Mouse (Mus musculus) limb, embryonic 14.5 days (tissue): ENCODE measurements around the gene Atf7. TPM values are rescaled to one million over a fixed set of nuclear protein-coding genes. Genes with fewer than 3 reads are reported as not detected.

Experiments
- ATAC-seq: fragments of 200-750 bp; cut with Nextera tagmentation; 2 replicates; pipeline ENCODE4 v1.8.0; 2017; ENCODE audit warnings: low read depth, moderate number of reproducible peaks, moderate TSS enrichment; ENCODE audit not compliant: low FRiP score
- DNase-seq: peaks from one replicate; pipeline ENCODE4 v3.0.0-alpha.2; 2015; ENCODE audit warnings: low spot score
- H3K27ac ChIP-seq: fragments of 300-500 bp; sonication (generic); replicated peaks from 2 replicates; pipeline ENCODE4 v1.5.1; 2014; ENCODE audit warnings: low read depth, mild to moderate bottlenecking, low read length, moderate library complexity, mixed read lengths
- H3K27me3 ChIP-seq: fragments of 300-500 bp; sonication (generic); 2 replicates; pipeline ENCODE4 v1.6.1; 2014; ENCODE audit warnings: low read length, mixed read lengths; ENCODE audit not compliant: control insufficient read depth, insufficient read depth
- H3K36me3 ChIP-seq: fragments of 300-500 bp; sonication (generic); 2 replicates; pipeline ENCODE4 v1.6.1; 2014; ENCODE audit warnings: mild to moderate bottlenecking, low read length, moderate library complexity, mixed read lengths; ENCODE audit not compliant: control insufficient read depth, insufficient read depth
- H3K4me1 ChIP-seq: fragments of 300-500 bp; sonication (generic); 2 replicates; pipeline ENCODE4 v1.6.1; 2014; ENCODE audit warnings: antibody characterized with exemption, low read length, mixed read lengths; ENCODE audit not compliant: control insufficient read depth, insufficient read depth
- H3K4me2 ChIP-seq: fragments of 300-500 bp; sonication (generic); replicated peaks from 2 replicates; pipeline ENCODE4 v1.6.1; 2014; ENCODE audit warnings: low read depth, mild to moderate bottlenecking, low read length, moderate library complexity; ENCODE audit not compliant: severe bottlenecking
- H3K4me3 ChIP-seq: fragments of 300-500 bp; sonication (generic); replicated peaks from 2 replicates; pipeline ENCODE4 v1.5.1; 2014; ENCODE audit warnings: low read length
- H3K9ac ChIP-seq: fragments of 300-500 bp; sonication (generic); 2 replicates; pipeline ENCODE4 v1.6.1; 2014; ENCODE audit warnings: mild to moderate bottlenecking, low read depth, low read length, moderate library complexity; ENCODE audit not compliant: severe bottlenecking
- H3K9me3 ChIP-seq: fragments of 300-500 bp; sonication (generic); 2 replicates; pipeline ENCODE4 v1.6.1; 2016; ENCODE audit warnings: low read length; ENCODE audit not compliant: control insufficient read depth
- POLR2A ChIP-seq: fragments of 200-500 bp; IDR thresholded peaks from 2 replicates; pipeline ENCODE4 v1.8.0; 2012; ENCODE audit warnings: inconsistent platforms, mild to moderate bottlenecking, moderate library complexity, borderline replicate concordance; ENCODE audit not compliant: insufficient read depth, insufficient read length; ENCODE audit errors: extremely low read depth
- WGBS: fragments of 180-500 bp; shearing (Covaris S2); extraction: QIAGEN DNeasy Blood & Tissue Kit; methylation state at CpG from one replicate; pipeline ENCODE4 v1.1.7; 2014; 5-methylcytosine and 5-hydroxymethylcytosine counted together
- polyA plus RNA-seq, 2 experiments: library from polyadenylated mRNA; depleted of rRNA in 1 of 2; stranded (reverse) in 1 of 2; unstranded in 1 of 2; fragments of >200 nt; fragmentation: Nextera tagmentation in 1 of 2; extraction: Ambion mirVana in 1 of 2; gene quantifications; 2 replicates each; pipeline versions ENCODE4 v1.2.1 to v1.2.3; 2012 to 2014

Gene Atf7
- polyA plus RNA-seq, 2 experiments, result 50.7 to 110 TPM

DNA sequence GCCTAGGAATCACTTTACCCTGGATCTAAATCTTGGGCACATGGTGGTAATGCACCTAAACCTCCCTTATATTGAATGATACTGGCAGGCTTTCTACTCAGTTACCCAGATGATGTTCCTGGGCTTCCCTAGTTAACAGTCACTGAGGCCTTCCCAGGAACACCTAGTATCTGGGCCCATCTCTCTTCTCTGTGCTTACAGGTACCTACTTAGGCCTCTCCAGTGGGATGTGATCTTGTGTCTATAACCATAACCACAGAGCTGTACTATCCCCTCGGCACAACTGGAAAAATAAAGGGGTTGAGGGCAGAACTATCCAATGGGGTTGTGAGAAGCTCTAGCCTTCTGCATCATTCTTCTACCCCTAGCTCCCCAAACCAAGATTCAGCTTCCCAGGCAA lies 118.4 kb downstream of the Atf7 start:
- H3K4me2 ChIP-seq, result no peak overlapping the region
- H3K9me3 ChIP-seq, result no peaks in the 10 kb centered on the region
- 93% methylated on average over 1 of the region's 1 CpGs for WGBS
- H3K4me1 ChIP-seq, result peaks cover 17% of the 10 kb centered on the region
- no peak for TF ChIP-seq POLR2A
- no peak for DNase-seq
- H3K27me3 ChIP-seq, result no peaks in the 10 kb centered on the region
- ATAC-seq, result no peak
- H3K27ac ChIP-seq, result no peak overlapping the region
- peaks cover 45% of the 10 kb centered on the region for H3K36me3 ChIP-seq
- no peak overlapping the region for H3K9ac ChIP-seq
- no peak overlapping the region for H3K4me3 ChIP-seq

DNA sequence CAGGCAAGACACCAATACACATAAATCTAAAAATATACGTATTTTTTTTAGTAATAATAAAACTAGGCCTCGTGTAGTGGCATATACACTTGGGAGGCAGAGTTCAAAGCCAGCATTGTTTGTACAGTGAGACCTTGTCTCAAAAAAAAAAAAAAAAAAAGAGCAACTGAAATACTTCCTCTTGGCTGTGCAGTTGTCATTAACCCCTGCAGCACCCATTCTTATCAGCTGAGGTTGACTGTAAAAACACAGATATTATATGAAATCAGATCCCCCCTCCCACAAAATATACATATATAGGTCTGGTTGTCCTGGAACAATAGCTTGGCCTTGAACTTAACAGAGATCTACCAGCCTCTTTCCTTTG lies 118.8 kb downstream of the Atf7 start:
- H3K27ac ChIP-seq, result no peak overlapping the region
- H3K4me1 ChIP-seq, result peaks cover 13% of the 10 kb centered on the region
- TF ChIP-seq POLR2A, result no peak
- WGBS, result 54% methylated on average over 2 of the region's 2 CpGs
- no peaks in the 10 kb centered on the region for H3K27me3 ChIP-seq
- H3K9me3 ChIP-seq, result no peaks in the 10 kb centered on the region
- H3K4me3 ChIP-seq, result no peak overlapping the region
- no peak overlapping the region for H3K4me2 ChIP-seq
- peaks cover 50% of the 10 kb centered on the region for H3K36me3 ChIP-seq
- no peak overlapping the region for H3K9ac ChIP-seq
- DNase-seq (no peak), ATAC-seq (no peak)

DNA sequence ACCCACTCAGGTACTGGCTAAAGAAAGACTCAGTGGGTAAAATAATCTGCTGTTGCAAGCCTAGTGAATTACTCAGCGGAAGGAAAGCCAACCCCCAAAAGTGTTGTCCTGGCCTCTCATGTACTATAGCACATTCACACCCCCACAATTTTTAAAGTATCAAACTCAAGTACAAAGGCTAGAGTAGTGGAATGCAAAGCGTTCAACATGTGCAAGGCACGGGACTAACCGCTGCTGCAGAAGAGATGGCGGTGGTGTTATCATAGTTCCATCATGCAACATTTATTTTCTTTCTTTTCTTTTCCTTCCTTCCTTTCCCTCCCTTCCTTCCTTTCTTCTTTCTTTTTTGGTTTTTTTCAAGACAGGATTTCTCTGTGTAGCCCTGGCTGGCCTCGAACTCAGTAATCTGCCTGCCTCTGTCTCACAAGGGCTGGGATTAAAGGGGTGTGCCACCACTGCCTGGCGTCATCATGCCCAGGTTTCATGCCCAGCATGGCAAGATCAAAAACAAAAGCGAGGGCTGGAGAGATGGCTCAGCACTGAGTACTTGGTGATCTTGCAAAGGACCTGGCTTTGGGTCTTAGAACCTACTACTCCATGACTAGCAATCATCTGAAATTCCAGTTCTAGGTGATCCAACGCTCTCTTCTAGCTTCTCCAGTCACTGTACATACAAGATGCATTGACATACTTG lies 119.3 kb downstream of the Atf7 start:
- no peaks in the 10 kb centered on the region for H3K9me3 ChIP-seq
- DNase-seq (no peak), ATAC-seq (no peak)
- H3K4me2 ChIP-seq, result no peak overlapping the region
- H3K9ac ChIP-seq, result no peak overlapping the region
- TF ChIP-seq POLR2A, result no peak
- no peaks in the 10 kb centered on the region for H3K27me3 ChIP-seq
- peaks cover 8% of the 10 kb centered on the region for H3K4me1 ChIP-seq
- H3K27ac ChIP-seq, result no peak overlapping the region
- 85% methylated on average over 9 of the region's 9 CpGs for WGBS
- no peak overlapping the region for H3K4me3 ChIP-seq
- H3K36me3 ChIP-seq, result peaks cover 55% of the 10 kb centered on the region

DNA sequence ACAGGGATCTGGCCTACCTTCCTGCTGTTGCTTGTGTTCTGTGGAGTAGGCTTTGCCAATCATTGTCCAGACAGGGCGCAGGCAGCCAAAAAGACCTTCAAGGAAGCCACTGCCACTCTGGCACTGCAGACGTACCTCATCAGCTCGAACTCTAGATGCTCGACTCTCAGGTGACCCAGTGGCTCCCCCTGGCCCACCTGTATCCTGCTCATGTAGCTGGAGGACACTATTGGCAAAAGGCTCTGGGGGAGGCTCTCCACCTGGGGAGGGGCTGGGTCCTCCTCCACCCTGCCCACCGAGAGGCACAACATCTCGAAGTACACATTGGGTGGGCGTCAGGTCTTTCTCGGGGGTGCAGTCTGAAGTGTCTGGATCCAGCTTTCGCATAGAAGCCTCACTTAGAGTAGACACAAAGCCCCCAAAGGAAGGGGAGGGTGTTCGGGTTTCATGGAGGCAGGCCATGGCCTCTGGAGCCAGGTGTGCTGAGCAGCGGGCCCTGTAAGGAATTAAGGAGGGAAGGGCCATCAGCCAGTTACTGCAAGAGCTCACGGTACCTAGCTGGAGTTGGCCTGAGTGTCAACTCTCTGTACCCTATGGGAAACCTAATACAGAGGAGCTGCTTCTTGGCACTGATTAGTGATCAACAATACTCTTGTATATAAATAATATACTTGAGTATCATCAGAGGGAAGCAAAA lies 120.0 kb downstream of the Atf7 start:
- H3K4me2 ChIP-seq, result no peak overlapping the region
- no peak for TF ChIP-seq POLR2A
- no peak overlapping the region for H3K27ac ChIP-seq
- 75% methylated on average over 12 of the region's 12 CpGs for WGBS
- no peak for DNase-seq
- no peak overlapping the region for H3K9ac ChIP-seq
- H3K36me3 ChIP-seq, result peaks cover 62% of the 10 kb centered on the region
- H3K4me3 ChIP-seq, result no peak overlapping the region
- no peak for ATAC-seq
- peaks cover 6% of the 10 kb centered on the region; the same call in 1 of the 2 replicates for H3K4me1 ChIP-seq
- H3K27me3 ChIP-seq, result no peaks in the 10 kb centered on the region
- H3K9me3 ChIP-seq, result no peaks in the 10 kb centered on the region

DNA sequence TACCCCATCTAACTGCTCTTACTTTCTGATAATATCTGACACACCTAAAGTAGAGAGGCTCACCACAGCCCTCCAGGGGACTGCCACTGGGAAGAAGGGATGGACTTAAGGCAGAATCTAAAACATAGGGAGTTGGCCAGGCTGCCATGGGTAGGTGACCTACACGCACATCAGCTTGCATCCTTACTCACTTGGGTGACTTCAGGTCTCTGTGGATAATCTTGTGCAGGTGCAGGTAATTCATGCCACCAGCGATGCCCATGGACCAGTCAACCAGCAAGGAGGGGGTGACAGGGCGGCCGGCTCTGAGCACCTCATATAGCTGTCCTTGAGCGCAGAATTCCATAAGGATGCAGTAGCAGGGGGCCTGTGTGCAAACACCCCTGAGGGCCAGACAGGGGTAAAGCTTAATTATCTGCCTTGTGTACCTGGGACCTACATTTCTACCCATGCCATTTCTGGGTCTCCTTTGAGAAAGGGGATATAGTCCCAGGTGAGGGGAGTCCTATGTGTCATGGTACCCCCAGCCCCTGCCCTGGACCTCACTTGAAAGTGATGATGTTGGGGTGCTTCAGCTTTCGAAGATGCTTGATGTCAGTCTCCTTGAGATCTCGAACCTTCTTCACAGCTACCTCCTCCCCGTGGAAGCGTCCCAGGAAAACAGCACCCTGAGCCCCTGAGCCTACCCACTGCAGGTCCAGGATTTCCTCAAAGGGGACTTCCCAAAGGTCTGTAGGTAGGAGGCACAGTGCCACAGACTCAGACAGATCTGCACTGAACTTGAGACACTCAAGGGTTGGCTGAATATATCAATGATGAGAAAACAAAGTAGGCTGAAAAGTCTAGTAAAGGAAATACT lies 121.1 kb downstream of the Atf7 start:
- Histone ChIP-seq H3K4me2 (no peak overlapping the region), H3K36me3 (peaks cover 73% of the 10 kb centered on the region), H3K9me3 (no peaks in the 10 kb centered on the region), H3K27me3 (no peaks in the 10 kb centered on the region), H3K27ac (no peak overlapping the region), H3K9ac (no peak overlapping the region), H3K4me1 (no peaks in the 10 kb centered on the region), H3K4me3 (no peak overlapping the region)
- TF ChIP-seq POLR2A, result no peak
- no peak for ATAC-seq
- WGBS, result 85% methylated on average over 9 of the region's 9 CpGs
- DNase-seq, result no peak
